Mouse (Mus musculus) embryonic facial prominence, embryonic 14.5 days (tissue): Measurements from ENCODE around the gene Bcl2. TPM values are rescaled to one million over a fixed set of nuclear protein-coding genes. Genes with fewer than 3 reads are reported as not detected.
"Not testable (repeated sequence)": the region's sequence is repeated elsewhere in the genome, so short reads cannot be mapped to it uniquely, and the experiment has no call there.

Source experiments
- ATAC-seq: fragments of 200-750 bp; cut with Nextera tagmentation; 2 replicates; pipeline ENCODE4 v1.8.0; 2017; ENCODE audit warnings: low read depth, moderate number of reproducible peaks, moderate TSS enrichment
- DNase-seq: peaks from one replicate; pipeline ENCODE4 v3.0.0-alpha.2; 2015; ENCODE audit warnings: low spot score
- H3K27ac ChIP-seq: fragments of 300-500 bp; sonication (generic); replicated peaks from 2 replicates; pipeline ENCODE4 v1.5.1; 2014; ENCODE audit warnings: low read depth, mild to moderate bottlenecking, low read length, moderate library complexity
- H3K27me3 ChIP-seq: fragments of 300-500 bp; sonication (generic); replicated peaks from 2 replicates; pipeline ENCODE4 v1.6.1; 2014; ENCODE audit warnings: low read length; ENCODE audit not compliant: control insufficient read depth, insufficient read depth
- H3K36me3 ChIP-seq: fragments of 300-500 bp; sonication (generic); 2 replicates; pipeline ENCODE4 v1.6.1; 2014; ENCODE audit warnings: low read length, mixed read lengths; ENCODE audit not compliant: control insufficient read depth, insufficient read depth
- H3K4me1 ChIP-seq: fragments of 300-500 bp; sonication (generic); 2 replicates; pipeline ENCODE4 v1.6.1; 2014; ENCODE audit warnings: antibody characterized with exemption, low read length; ENCODE audit not compliant: control insufficient read depth, insufficient read depth
- H3K4me2 ChIP-seq: fragments of 300-500 bp; sonication (generic); 2 replicates; pipeline ENCODE4 v1.6.1; 2014; ENCODE audit warnings: low read depth, mild to moderate bottlenecking, low read length, moderate library complexity, mixed read lengths
- H3K4me3 ChIP-seq: fragments of 300-500 bp; sonication (generic); 2 replicates; pipeline ENCODE4 v1.5.1; 2014; ENCODE audit warnings: low read depth, mild to moderate bottlenecking, low read length
- H3K9ac ChIP-seq: fragments of 300-500 bp; sonication (generic); 2 replicates; pipeline ENCODE4 v1.6.1; 2014; ENCODE audit warnings: low read depth, mild to moderate bottlenecking, low read length, moderate library complexity, mixed read lengths
- H3K9me3 ChIP-seq: fragments of 300-500 bp; sonication (generic); 2 replicates; pipeline ENCODE4 v1.6.1; 2016; ENCODE audit warnings: low read length; ENCODE audit not compliant: control insufficient read depth
- WGBS: fragments of 180-500 bp; shearing (Covaris S2); extraction: QIAGEN DNeasy Blood & Tissue Kit; methylation state at CpG from one replicate; pipeline ENCODE4 v1.1.7; 2014; 5-methylcytosine and 5-hydroxymethylcytosine counted together
- polyA plus RNA-seq: library from polyadenylated mRNA; unstranded; fragments of >200 nt; fragmentation: Nextera tagmentation; extraction: Ambion mirVana; gene quantifications from 2 replicates; pipeline ENCODE4 v1.2.1, GENCODE M21; 2014

The Bcl2 gene
- polyA plus RNA-seq, 1 experiment from 2014 or later = 11.1 TPM

DNA sequence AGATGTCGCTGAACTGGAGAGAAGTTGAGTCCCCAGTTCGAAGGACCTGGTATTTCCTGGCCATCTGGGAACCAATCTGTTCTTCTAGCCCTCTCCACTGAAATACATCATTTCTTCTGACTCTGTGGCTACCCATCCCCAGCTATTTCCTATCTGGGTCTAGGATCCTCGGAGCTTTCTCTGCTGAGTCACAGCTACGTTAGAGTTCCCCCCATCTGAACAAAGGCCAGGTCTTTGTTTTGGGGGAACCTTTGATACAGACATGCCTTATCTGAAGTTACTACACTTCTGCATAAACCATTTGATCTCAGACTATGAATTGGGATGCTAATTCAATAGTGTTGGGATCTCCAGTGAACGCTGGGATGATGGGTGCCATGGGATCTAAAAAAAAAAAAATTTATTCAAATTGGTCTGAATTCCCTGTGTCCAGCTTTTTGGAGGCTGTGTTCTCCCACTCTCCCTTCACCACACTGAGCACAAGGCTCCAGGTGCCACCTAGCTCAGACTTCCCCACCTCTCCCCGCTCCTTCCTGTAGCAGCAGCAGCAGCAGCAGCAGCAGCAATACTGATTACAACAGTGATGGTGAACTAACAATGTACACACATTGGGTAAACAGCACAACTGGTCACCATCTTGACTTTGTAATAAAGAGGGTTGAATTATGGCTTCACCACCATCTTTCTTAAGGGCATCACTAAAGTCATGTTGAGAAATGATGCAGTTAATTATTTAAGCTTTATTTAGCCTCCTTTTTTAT lies 34.7 kb upstream of the Bcl2 start:
- WGBS = 92% methylated on average over 6 of the region's 6 CpGs
- no peak overlapping the region for H3K4me2 ChIP-seq
- no peaks in the 10 kb centered on the region for H3K27me3 ChIP-seq
- no peaks in the 10 kb centered on the region for H3K9me3 ChIP-seq
- H3K4me1 ChIP-seq = no peaks in the 10 kb centered on the region
- no peak overlapping the region for H3K9ac ChIP-seq
- DNase-seq (no peak), ATAC-seq (no peak)
- H3K27ac ChIP-seq = no peak overlapping the region
- peaks cover 54% of the 10 kb centered on the region for H3K36me3 ChIP-seq
- no peak overlapping the region for H3K4me3 ChIP-seq

DNA sequence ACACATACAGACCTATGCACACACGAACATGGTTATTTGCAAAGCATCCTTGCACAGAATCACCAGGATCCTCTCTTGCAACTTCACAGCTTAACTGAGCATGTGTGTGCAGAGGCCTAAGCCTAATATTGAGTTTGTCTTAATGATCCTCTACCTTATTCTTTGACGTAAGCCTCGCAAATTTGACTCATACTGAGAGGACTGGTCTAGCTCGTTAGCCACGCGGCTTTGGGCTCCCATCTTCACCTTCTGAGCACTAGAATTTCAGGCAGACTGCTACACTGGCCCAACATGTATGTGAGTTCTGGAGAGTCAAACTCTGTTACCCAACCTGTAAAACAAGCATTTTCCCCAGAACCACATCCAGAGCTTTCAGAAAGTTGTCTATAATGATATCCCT lies 28.9 kb upstream of the Bcl2 start:
- H3K4me2 ChIP-seq = no peak overlapping the region
- ATAC-seq = no peak
- no peaks in the 10 kb centered on the region for H3K9me3 ChIP-seq
- no peak overlapping the region for H3K4me3 ChIP-seq
- no peak overlapping the region for H3K27ac ChIP-seq
- H3K4me1 ChIP-seq = no peaks in the 10 kb centered on the region
- H3K27me3 ChIP-seq = no peaks in the 10 kb centered on the region
- H3K36me3 ChIP-seq = peaks cover 54% of the 10 kb centered on the region
- WGBS = 89% methylated on average over 6 of the region's 6 CpGs
- no peak overlapping the region for H3K9ac ChIP-seq
- no peak for DNase-seq

DNA sequence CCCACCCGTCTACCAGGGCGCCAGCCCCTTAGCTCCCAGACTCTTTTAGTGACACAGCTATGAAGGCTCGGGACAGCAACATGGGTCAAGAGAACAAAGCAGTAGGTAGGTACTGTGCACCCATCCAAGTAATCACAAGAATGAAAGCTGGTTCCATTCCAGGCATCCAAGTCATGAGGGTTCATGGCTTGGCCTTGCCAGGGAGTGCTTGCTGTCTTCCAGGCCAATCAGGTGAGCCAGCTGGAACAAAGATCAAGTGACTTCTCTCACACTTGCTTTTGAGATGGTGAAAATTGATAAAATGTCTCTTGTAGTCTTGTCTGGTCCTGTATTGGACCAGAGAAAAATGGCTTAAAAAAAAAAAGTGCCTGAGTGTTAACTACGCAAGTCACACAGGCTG lies 26.7 kb upstream of the Bcl2 start:
- Histone ChIP-seq H3K9ac (no peak overlapping the region), H3K36me3 (peaks cover 39% of the 10 kb centered on the region; the same call in 1 of the 2 replicates), H3K4me3 (no peak overlapping the region), H3K27me3 (no peaks in the 10 kb centered on the region), H3K4me2 (no peak overlapping the region), H3K9me3 (no peaks in the 10 kb centered on the region), H3K27ac (no peak overlapping the region), H3K4me1 (no peaks in the 10 kb centered on the region)
- DNase-seq (no peak), ATAC-seq (no peak)
- 94% methylated on average over 4 of the region's 4 CpGs for WGBS

DNA sequence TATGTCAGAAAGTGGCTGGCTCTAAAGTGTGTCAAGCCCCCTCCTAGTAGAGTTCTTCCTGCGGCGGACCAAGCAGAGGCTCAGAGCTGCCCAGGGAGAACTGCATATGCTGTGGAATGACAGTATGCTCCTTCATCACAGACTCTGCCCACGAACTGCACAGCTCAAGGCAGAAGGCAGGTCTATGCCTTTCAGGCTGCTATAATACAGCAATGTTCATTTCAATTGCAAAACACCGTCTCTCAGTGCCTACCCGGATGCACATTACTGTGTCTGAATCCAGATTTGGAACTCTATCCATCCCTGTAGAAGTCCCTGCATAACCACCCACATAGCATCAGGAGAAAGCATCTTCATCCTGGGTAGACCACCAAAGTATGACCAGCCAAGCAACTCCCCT lies 25.7 kb upstream of the Bcl2 start:
- Histone ChIP-seq H3K4me2 (no peak overlapping the region), H3K4me3 (no peak overlapping the region), H3K27ac (no peak overlapping the region), H3K27me3 (no peaks in the 10 kb centered on the region), H3K36me3 (peaks cover 34% of the 10 kb centered on the region; the same call in 1 of the 2 replicates), H3K4me1 (no peaks in the 10 kb centered on the region), H3K9ac (no peak overlapping the region), H3K9me3 (no peaks in the 10 kb centered on the region)
- 92% methylated on average over 5 of the region's 5 CpGs for WGBS
- ATAC-seq = no peak
- DNase-seq = no peak

DNA sequence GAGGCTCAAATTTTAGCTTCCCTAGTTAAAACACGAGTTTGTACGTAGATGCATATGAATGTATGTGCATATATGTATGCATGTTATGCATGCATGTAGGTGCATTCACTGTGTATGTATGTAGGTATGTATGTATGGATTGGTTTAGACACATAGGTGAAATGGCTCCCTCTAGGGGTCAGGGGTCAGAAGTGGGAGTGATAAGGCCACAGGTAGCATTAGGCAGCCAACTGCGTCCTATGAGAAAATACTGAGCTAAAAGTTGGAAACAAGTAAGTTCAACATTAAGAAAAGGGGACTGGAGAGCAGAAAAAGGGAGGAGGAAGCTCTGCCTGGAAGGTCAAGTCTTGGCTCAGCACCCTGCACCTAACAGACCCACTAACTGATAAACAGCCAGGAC lies 24.0 kb upstream of the Bcl2 start:
- H3K4me2 ChIP-seq = no peak overlapping the region
- no peak for DNase-seq
- H3K4me1 ChIP-seq = no peaks in the 10 kb centered on the region
- H3K27me3 ChIP-seq = no peaks in the 10 kb centered on the region
- H3K9ac ChIP-seq = no peak overlapping the region
- ATAC-seq = no peak
- no peaks in the 10 kb centered on the region for H3K9me3 ChIP-seq
- H3K4me3 ChIP-seq = no peak overlapping the region
- WGBS = 87% methylated on average over 3 of the region's 3 CpGs
- peaks cover 41% of the 10 kb centered on the region; the same call in 1 of the 2 replicates for H3K36me3 ChIP-seq
- H3K27ac ChIP-seq = no peak overlapping the region

DNA sequence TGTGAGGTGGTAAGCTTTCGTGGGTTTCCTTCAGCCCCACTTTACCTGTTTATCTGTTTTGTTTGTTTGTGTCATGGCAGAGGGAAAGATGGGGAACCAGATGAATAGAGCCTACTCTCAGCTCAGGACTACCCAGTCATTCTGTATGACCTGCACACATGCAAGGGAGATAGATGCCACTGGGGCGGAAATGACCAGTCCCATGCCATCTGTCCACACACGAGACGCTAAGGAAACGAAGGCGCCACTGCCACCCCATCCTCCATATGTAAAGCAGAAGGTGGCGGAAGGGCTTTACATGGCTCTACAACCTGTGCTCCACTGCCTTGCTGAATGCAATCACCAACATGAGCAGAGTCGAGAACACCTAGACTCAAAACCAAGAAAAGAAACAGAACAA lies 22.1 kb upstream of the Bcl2 start:
- H3K9me3 ChIP-seq = no peaks in the 10 kb centered on the region
- no peak for ATAC-seq
- H3K4me3 ChIP-seq = no peak overlapping the region
- no peaks in the 10 kb centered on the region for H3K27me3 ChIP-seq
- no peak for DNase-seq
- no peaks in the 10 kb centered on the region for H3K4me1 ChIP-seq
- H3K27ac ChIP-seq = no peak overlapping the region
- H3K9ac ChIP-seq = no peak overlapping the region
- no peak overlapping the region for H3K4me2 ChIP-seq
- 0 out of 2 replicates have a peak, but pooled peaks cover 36% of the 10 kb centered on the region for H3K36me3 ChIP-seq
- WGBS = 93% methylated on average over 8 of the region's 8 CpGs

DNA sequence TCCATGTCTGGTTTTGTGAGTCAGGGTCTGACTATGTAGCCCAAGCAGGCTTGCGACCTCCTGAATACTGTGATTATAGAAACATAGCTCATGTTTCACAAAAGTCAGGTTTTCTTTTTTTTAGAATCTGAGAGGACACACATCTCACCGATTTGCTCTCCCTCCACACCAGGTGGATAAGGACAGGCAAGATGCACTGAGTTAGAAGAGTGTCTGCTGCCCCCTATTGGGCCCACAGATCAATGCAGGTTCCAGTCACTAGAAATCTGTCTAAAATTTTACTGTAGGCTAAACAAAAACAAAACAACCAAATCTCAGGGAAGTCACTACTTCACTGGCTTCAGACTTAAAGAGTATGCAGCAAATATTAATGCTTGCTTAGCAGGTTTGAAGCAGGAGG lies 21.5 kb upstream of the Bcl2 start:
- no peak overlapping the region for H3K4me3 ChIP-seq
- H3K27ac ChIP-seq = no peak overlapping the region
- no peak overlapping the region for H3K4me2 ChIP-seq
- 40% methylated on average over 2 of the region's 2 CpGs for WGBS
- no peaks in the 10 kb centered on the region for H3K27me3 ChIP-seq
- H3K9ac ChIP-seq = no peak overlapping the region
- H3K4me1 ChIP-seq = no peaks in the 10 kb centered on the region
- H3K36me3 ChIP-seq = 0 out of 2 replicates have a peak, but pooled peaks cover 31% of the 10 kb centered on the region
- ATAC-seq (no peak), DNase-seq (no peak)
- H3K9me3 ChIP-seq = no peaks in the 10 kb centered on the region

DNA sequence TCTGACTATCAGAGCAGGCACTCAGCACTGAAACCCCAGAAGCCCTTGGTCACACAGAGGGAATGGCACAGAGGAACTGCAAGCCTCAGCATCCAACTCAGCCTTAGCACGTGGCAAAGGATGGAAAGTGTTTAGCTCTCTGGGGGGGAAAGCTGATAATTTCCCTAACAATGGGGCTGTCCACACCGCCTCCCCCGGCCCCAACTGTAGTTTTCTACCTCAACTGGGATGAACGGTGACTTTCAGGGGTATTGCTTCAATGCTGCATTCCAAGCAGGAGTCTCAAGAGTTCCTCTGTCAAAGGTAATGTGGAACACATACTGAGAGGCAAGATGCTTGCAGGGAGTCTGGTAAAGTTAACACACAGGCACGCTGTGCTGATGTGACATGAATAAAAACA lies 8.0 kb upstream of the Bcl2 start:
- no peaks in the 10 kb centered on the region for H3K9me3 ChIP-seq
- 0 out of 2 replicates have a peak, but pooled peaks cover 4% of the 10 kb centered on the region for H3K36me3 ChIP-seq
- ATAC-seq (no peak), DNase-seq (no peak)
- no peak overlapping the region for H3K9ac ChIP-seq
- no peak overlapping the region for H3K4me2 ChIP-seq
- H3K4me1 ChIP-seq = no peaks in the 10 kb centered on the region
- H3K27ac ChIP-seq = no peak overlapping the region
- no peaks in the 10 kb centered on the region for H3K27me3 ChIP-seq
- H3K4me3 ChIP-seq = no peak overlapping the region
- WGBS = 30% methylated on average over 5 of the region's 5 CpGs

DNA sequence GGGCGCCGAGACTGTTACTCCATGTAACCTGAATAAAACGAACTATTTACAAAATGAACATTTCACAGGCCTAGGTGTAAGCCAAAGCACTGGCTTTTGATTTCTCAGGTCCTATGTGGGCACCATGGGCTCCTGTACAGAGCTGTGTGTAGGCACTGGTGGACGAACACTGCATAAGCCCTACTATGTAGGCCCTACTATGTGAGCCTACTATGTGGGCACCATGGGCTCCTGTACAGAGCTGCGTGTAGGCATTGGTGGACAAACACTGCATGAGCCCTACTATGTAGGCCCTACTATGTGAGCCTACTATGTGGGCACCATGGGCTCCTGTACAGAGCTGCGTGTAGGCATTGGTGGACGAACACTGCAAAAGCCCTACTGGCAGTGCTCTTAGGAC lies 3.7 kb upstream of the Bcl2 start:
- DNase-seq, H3K9ac ChIP-seq, H3K27ac ChIP-seq, H3K27me3 ChIP-seq, H3K4me2 ChIP-seq, H3K36me3 ChIP-seq, ATAC-seq, H3K4me3 ChIP-seq, H3K4me1 ChIP-seq, H3K9me3 ChIP-seq: not testable (repeated sequence)
- 71% methylated on average over 7 of the region's 7 CpGs for WGBS
